Mouse (Mus musculus) lung, embryonic 14.5 days (tissue): ENCODE measurements around the gene Ap2a2. TPM values are rescaled to one million over a fixed set of nuclear protein-coding genes. Genes with fewer than 3 reads are reported as not detected.
"Not testable (repeated sequence)": the region's sequence is repeated elsewhere in the genome, so short reads cannot be mapped to it uniquely, and the experiment has no call there.

ENCODE experiments used
- ATAC-seq: fragments of 200-750 bp; cut with Nextera tagmentation; 2 replicates; pipeline ENCODE4 v1.8.0; 2017; ENCODE audit warnings: mild to moderate bottlenecking, moderate TSS enrichment, moderate library complexity; ENCODE audit not compliant: insufficient read depth
- DNase-seq: peaks from one replicate; pipeline ENCODE4 v3.0.0-alpha.2; 2015
- H3K27ac ChIP-seq: fragments of 300-500 bp; sonication (generic); 2 replicates; pipeline ENCODE4 v1.5.1; 2014; ENCODE audit warnings: low read depth, mild to moderate bottlenecking, moderate library complexity
- H3K27me3 ChIP-seq: fragments of 300-500 bp; sonication (generic); 2 replicates; pipeline ENCODE4 v1.6.1; 2014; ENCODE audit warnings: low read length, control low read depth; ENCODE audit not compliant: insufficient read depth
- H3K36me3 ChIP-seq: fragments of 300-500 bp; sonication (generic); 2 replicates; pipeline ENCODE4 v1.6.1; 2014; ENCODE audit warnings: control low read depth; ENCODE audit not compliant: insufficient read depth
- H3K4me1 ChIP-seq: fragments of 300-500 bp; sonication (generic); 2 replicates; pipeline ENCODE4 v1.6.1; 2014; ENCODE audit warnings: antibody characterized with exemption, control low read depth; ENCODE audit not compliant: insufficient read depth
- H3K4me2 ChIP-seq: fragments of 300-500 bp; sonication (generic); 2 replicates; pipeline ENCODE4 v1.6.1; 2014; ENCODE audit warnings: mild to moderate bottlenecking
- H3K4me3 ChIP-seq: fragments of 300-500 bp; sonication (generic); 2 replicates; pipeline ENCODE4 v1.5.1; 2014; ENCODE audit warnings: low read depth, low read length
- H3K9ac ChIP-seq: fragments of 300-500 bp; sonication (generic); 2 replicates; pipeline ENCODE4 v1.6.1; 2014
- H3K9me3 ChIP-seq: fragments of 300-500 bp; sonication (generic); 2 replicates; pipeline ENCODE4 v1.6.1; 2016; ENCODE audit warnings: low read depth, low read length, control low read depth
- CTCF ChIP-seq: IDR thresholded peaks from 2 replicates; pipeline ENCODE4 v1.5.1; 2016; ENCODE audit warnings: antibody characterized with exemption, low read depth
- WGBS: fragments of 180-500 bp; shearing (Covaris S2); extraction: QIAGEN DNeasy Blood & Tissue Kit; methylation state at CpG from one replicate; pipeline ENCODE4 v1.1.7; 2014; 5-methylcytosine and 5-hydroxymethylcytosine counted together
- microRNA-seq: library from miRNA; unstranded; fragments of <30 nt; microRNA quantifications from one replicate; pipeline ENCODE4, GENCODE M21; 2016; ENCODE audit warnings: borderline number of aligned reads
- polyA plus RNA-seq: library from polyadenylated mRNA; unstranded; fragments of >200 nt; fragmentation: Nextera tagmentation; extraction: Ambion mirVana; gene quantifications from 2 replicates; pipeline ENCODE4 v1.2.1, GENCODE M21; 2014

The Ap2a2 gene
- polyA plus RNA-seq, 1 experiment from 2014 or later = 67.6 TPM

GRCm38 (mm10) chr7:141666190-141666589 is 104.2 kb downstream of the Ap2a2 start:
- DNase-seq (peak; percentile 72), ATAC-seq (no peak; the same call in 1 of the 2 replicates)
- Histone ChIP-seq H3K4me1 (no peaks in the 10 kb centered on the region), H3K9ac (no peak overlapping the region), H3K27ac (no peak overlapping the region), H3K36me3 (no peaks in the 10 kb centered on the region), H3K27me3 (no peaks in the 10 kb centered on the region), H3K4me2 (no peak overlapping the region), H3K9me3 (no peaks in the 10 kb centered on the region), H3K4me3 (no peak overlapping the region)
- WGBS = 20% methylated on average over 4 of the region's 4 CpGs
- peak; percentile 71 for TF ChIP-seq CTCF

DNA sequence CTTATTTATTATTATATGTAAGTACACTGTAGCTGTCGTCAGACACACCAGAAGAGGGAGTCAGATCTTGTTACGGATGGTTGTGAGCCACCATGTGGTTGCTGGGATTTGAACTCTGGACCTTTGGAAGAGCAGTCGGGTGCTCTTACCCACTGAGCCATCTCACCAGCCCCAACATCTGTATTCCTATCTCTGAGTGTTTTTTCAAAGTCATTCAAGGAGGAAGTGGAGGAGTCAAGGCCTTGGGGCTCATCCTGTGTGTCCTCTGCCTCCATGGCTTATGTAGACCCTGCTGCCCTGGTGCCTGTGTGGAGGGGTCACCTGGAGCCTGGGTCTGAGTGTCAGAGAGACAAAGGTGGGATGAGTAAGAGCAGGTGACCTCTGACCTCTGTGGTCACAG is 107.1 kb downstream of the Ap2a2 start:
- H3K27me3 ChIP-seq, DNase-seq, H3K4me3 ChIP-seq, ATAC-seq, H3K9me3 ChIP-seq, H3K36me3 ChIP-seq, H3K9ac ChIP-seq, H3K27ac ChIP-seq, H3K4me2 ChIP-seq, H3K4me1 ChIP-seq: not testable (repeated sequence)
- 71% methylated on average over 3 of the region's 3 CpGs for WGBS

DNA sequence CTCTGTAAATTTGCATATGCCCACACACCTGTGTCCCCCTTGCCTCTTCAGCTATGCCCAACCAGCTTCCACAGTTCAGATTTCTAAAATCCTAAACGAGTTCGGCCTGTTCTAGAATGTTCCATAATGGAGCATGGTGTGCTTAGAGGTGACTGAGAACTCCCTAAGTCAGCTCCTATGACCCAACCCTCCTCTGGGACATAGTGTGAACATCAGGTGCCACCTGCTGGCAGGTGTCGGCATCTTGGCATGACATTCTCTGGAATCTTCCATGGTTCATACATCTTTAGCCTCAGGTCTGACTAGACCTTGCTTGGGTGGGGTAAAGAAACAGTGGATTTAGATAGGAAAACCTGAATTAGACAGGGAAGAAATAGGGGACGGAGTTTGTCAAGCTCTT is 109.0 kb downstream of the Ap2a2 start:
- Histone ChIP-seq H3K9ac (no peak overlapping the region), H3K4me2 (no peak overlapping the region), H3K4me3 (no peak overlapping the region), H3K27me3 (no peaks in the 10 kb centered on the region), H3K9me3 (no peaks in the 10 kb centered on the region), H3K4me1 (no peaks in the 10 kb centered on the region), H3K27ac (no peak overlapping the region), H3K36me3 (no peaks in the 10 kb centered on the region)
- peak; percentile 64 for TF ChIP-seq CTCF
- whole genome bisulfite sequencing = 74% methylated on average over 4 of the region's 4 CpGs
- ATAC-seq = no peak
- DNase-seq = peak; percentile 66

DNA sequence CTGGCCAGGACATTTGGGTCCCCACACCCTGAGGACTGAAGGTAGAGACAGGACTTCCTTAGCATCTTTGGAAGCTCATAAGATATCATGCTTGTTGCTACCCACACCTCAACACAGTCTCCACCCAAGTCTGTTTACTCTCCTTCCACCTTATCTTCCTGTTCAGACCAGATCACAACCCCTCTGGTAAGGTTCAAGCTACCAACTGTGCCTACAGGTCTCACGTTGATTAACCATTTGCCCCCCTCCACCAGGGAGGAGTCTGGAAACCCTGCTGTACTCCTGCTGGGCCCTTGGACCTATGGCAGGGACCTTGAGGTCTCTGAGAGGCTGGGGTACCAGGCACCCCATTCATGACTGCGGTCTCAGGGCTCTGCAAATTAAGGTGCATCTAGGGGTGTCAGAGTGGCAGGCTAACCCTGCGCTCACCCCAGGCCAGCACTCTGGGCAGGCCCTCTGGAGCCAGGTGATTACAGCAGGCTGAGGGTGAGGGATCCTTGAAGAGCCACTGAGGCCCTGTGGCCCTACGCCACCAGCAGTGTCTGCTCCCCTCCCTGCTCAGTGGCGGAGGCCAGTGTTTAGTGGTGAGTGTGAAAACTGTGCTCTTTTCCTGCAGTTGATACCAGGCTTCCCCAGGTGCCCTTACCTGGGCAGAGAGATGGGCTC is 109.8 kb downstream of the Ap2a2 start:
- Histone ChIP-seq H3K27me3 (no peaks in the 10 kb centered on the region), H3K36me3 (no peaks in the 10 kb centered on the region), H3K9ac (no peak overlapping the region), H3K4me3 (no peak overlapping the region), H3K27ac (no peak overlapping the region), H3K4me2 (no peak overlapping the region), H3K4me1 (no peaks in the 10 kb centered on the region), H3K9me3 (no peaks in the 10 kb centered on the region)
- no peak for TF ChIP-seq CTCF
- DNase-seq (no peak), ATAC-seq (no peak)
- WGBS = 77% methylated on average over 5 of the region's 5 CpGs

DNA sequence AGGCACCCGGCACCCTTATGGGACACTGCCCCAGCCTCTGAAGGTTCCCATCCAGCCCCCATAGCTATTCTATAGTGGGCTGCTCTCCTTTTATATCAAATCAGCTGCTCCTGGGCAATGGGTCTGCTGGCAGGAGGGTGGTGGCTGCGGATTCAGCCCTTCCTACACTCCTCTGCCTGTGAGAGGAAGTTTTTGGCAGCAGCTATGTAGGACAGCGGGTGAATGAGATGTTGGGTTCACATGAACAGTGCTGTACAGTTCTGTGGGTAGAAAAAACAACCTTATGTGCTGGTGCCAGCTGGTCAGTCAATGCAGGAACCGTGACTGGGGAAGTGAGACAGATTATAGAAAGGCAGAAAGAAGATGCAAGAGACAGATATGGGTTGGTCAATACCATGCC is 116.9 kb downstream of the Ap2a2 start:
- Histone ChIP-seq H3K27me3 (no peaks in the 10 kb centered on the region), H3K9ac (no peak overlapping the region), H3K9me3 (no peaks in the 10 kb centered on the region), H3K36me3 (no peaks in the 10 kb centered on the region), H3K27ac (no peak overlapping the region), H3K4me2 (no peak overlapping the region), H3K4me3 (no peak overlapping the region), H3K4me1 (no peaks in the 10 kb centered on the region)
- no peak for TF ChIP-seq CTCF
- WGBS = 76% methylated on average over 4 of the region's 4 CpGs
- ATAC-seq (no peak), DNase-seq (no peak)

Small RNA genes lying within 50 kb of the gene (microRNA-seq; reads per million reads assigned to microRNA genes)
- gene Mir7063 = not detected

Other genes starting within 250 kb of the Ap2a2 start
- gene Deaf1, start 234.5 kb upstream of the Ap2a2 start, polyA plus RNA-seq = 69.8 and 74.2 TPM in 2 replicates
- gene Tmem80, start 234.4 kb upstream of the Ap2a2 start, polyA plus RNA-seq = 28.8 and 30.3 TPM in 2 replicates
- 20.0 and 22.4 TPM in 2 replicates for gene Eps8l2, start 223.3 kb upstream of the Ap2a2 start, polyA plus RNA-seq
- gene Taldo1, start 170.0 kb upstream of the Ap2a2 start, polyA plus RNA-seq = 241 and 257 TPM in 2 replicates
- 48.5 and 49.1 TPM in 2 replicates for gene Gatd1, start 148.0 kb upstream of the Ap2a2 start, polyA plus RNA-seq
- not detected in 2 replicates for gene Cend1, start 132.7 kb upstream of the Ap2a2 start, polyA plus RNA-seq
- 27.6 and 30.1 TPM in 2 replicates for gene Slc25a22, start 124.3 kb upstream of the Ap2a2 start, polyA plus RNA-seq
- 12.6 and 14.2 TPM in 2 replicates for gene Pidd1, start 118.1 kb upstream of the Ap2a2 start, polyA plus RNA-seq
- gene Rplp2, start 114.8 kb upstream of the Ap2a2 start, polyA plus RNA-seq = 1,415 and 1,470 TPM in 2 replicates
- 26.1 and 26.3 TPM in 2 replicates for gene Pnpla2, start 107.0 kb upstream of the Ap2a2 start, polyA plus RNA-seq
- 15.1 and 18.9 TPM in 2 replicates for gene Cracr2b, start 101.1 kb upstream of the Ap2a2 start, polyA plus RNA-seq
- gene Cd151, start 94.8 kb upstream of the Ap2a2 start, polyA plus RNA-seq = 69.8 and 79.1 TPM in 2 replicates
- gene Polr2l, start 87.0 kb upstream of the Ap2a2 start, polyA plus RNA-seq = 71.2 and 74.3 TPM in 2 replicates
- gene Tspan4, start 86.9 kb upstream of the Ap2a2 start, polyA plus RNA-seq = 95.5 and 100.0 TPM in 2 replicates
- gene Chid1, start 22.3 kb upstream of the Ap2a2 start, polyA plus RNA-seq = 33.0 and 35.9 TPM in 2 replicates
- gene Muc6, start 93.1 kb downstream of the Ap2a2 start, polyA plus RNA-seq = 0.18 and 0.32 TPM in 2 replicates
- 0.09 TPM in 1 of 2 replicates, not detected in the other for gene Muc2, start 128.2 kb downstream of the Ap2a2 start, polyA plus RNA-seq
- 0.18 and 0.28 TPM in 2 replicates for gene Muc5ac, start 226.8 kb downstream of the Ap2a2 start, polyA plus RNA-seq